Mouse (Mus musculus): ENCODE measurements around the gene Wdr76. TPM values are rescaled to one million over a fixed set of nuclear protein-coding genes. Genes with fewer than 3 reads are reported as not detected.

Wdr76 gene
- polyA plus RNA-seq, 1 experiment: 4.8 TPM

- Histone ChIP-seq H3K79me3 (ENCODE audit: low read depth) (no peaks in the 10 kb centered on the region), H3K36me3 (ENCODE audit: control insufficient read depth, insufficient read depth) (no peaks in the 10 kb centered on the region), H3K79me2 (ENCODE audit: control insufficient read depth, insufficient read depth) (no peaks in the 10 kb centered on the region), H3ac (ENCODE audit: control insufficient read depth, insufficient read length, low read depth) (peak overlapping the region; percentile 51), H3K27me3 (ENCODE audit: control insufficient read depth, insufficient read depth, insufficient read length) (no peaks in the 10 kb centered on the region), H3K4me3 (ENCODE audit: insufficient read depth, poor library complexity, severe bottlenecking) (no peak overlapping the region)
- TF ChIP-seq MYOD1 (IDR thresholded peaks at IDR 0.05; ENCODE audit: control insufficient read depth, insufficient read length, low read depth) (peak; percentile 12), MYOG (IDR thresholded peaks at IDR 0.05; ENCODE audit: control insufficient read depth, extremely low read depth, insufficient read length) (no peak)
Measured at GRCm38 (mm10) chr2:121587523-121588308, 81.2 kb downstream of the Wdr76 start.

- peak overlapping the region; percentile 26 for H3ac ChIP-seq (ENCODE audit: control insufficient read depth, insufficient read length, low read depth)
- no peaks in the 10 kb centered on the region for H3K79me2 ChIP-seq (ENCODE audit: control insufficient read depth, insufficient read depth)
- no peaks in the 10 kb centered on the region for H3K36me3 ChIP-seq (ENCODE audit: control insufficient read depth, insufficient read depth)
- H3K4me3 ChIP-seq (ENCODE audit: insufficient read depth, poor library complexity, severe bottlenecking): no peak overlapping the region
- no peaks in the 10 kb centered on the region for H3K79me3 ChIP-seq (ENCODE audit: low read depth)
- H3K27me3 ChIP-seq (ENCODE audit: control insufficient read depth, insufficient read depth, insufficient read length): no peaks in the 10 kb centered on the region
- TF ChIP-seq CEBPB (IDR thresholded peaks at IDR 0.05; ENCODE audit: low read depth) (no peak), MAX (IDR thresholded peaks at IDR 0.05) (no peak), USF1 (IDR thresholded peaks at IDR 0.05; ENCODE audit: low read depth) (no peak), CTCF (IDR thresholded peaks at IDR 0.05; ENCODE audit: control insufficient read depth, insufficient read depth, insufficient read length) (no peak), MYOG (IDR thresholded peaks at IDR 0.05; ENCODE audit: control insufficient read depth, extremely low read depth, insufficient read length) (no peak), MYOD1 (IDR thresholded peaks at IDR 0.05; ENCODE audit: control insufficient read depth, insufficient read length, low read depth) (no peak), FOSL1 (IDR thresholded peaks at IDR 0.05; ENCODE audit: insufficient read depth, low read length, poor library complexity, severe bottlenecking) (no peak)
Measured at GRCm38 (mm10) chr2:121588309-121588694, 81.8 kb downstream of the Wdr76 start.

DNA sequence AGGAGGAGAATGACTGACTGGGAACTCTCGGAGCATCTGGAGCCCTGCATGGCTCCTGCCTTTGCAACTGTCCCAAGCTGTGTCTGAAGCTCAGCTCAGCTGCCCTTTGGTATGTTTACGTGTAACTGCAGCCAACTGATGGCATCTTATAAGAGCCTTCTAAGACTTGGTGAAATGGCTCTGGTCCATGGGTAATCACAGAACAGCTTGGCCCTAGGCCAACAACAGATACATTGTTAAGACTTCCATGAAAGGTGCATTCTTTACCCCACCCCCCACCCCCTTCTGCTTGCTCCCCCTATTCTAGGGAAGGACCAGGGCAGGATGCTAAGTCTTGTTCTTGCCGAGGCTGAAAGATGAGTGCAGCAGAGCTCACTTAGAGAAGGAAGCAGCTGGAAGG, 87.6 kb downstream of the Wdr76 start:
- Histone ChIP-seq H3K36me3 (ENCODE audit: control insufficient read depth, insufficient read depth) (no peaks in the 10 kb centered on the region), H3ac (ENCODE audit: control insufficient read depth, insufficient read length, low read depth) (no peak overlapping the region), H3K79me2 (ENCODE audit: control insufficient read depth, insufficient read depth) (no peaks in the 10 kb centered on the region), H3K79me3 (ENCODE audit: low read depth) (no peaks in the 10 kb centered on the region), H3K27me3 (ENCODE audit: control insufficient read depth, insufficient read depth, insufficient read length) (no peaks in the 10 kb centered on the region), H3K4me3 (ENCODE audit: insufficient read depth, poor library complexity, severe bottlenecking) (no peak overlapping the region)
- TF ChIP-seq CEBPB (IDR thresholded peaks at IDR 0.05; ENCODE audit: low read depth) (no peak), MYOG (IDR thresholded peaks at IDR 0.05; ENCODE audit: control insufficient read depth, extremely low read depth, insufficient read length) (no peak), USF1 (IDR thresholded peaks at IDR 0.05; ENCODE audit: low read depth) (no peak), FOSL1 (IDR thresholded peaks at IDR 0.05; ENCODE audit: insufficient read depth, low read length, poor library complexity, severe bottlenecking) (no peak), MYOD1 (IDR thresholded peaks at IDR 0.05; ENCODE audit: control insufficient read depth, insufficient read length, low read depth) (no peak), MAX (IDR thresholded peaks at IDR 0.05) (no peak), CTCF (IDR thresholded peaks at IDR 0.05; ENCODE audit: control insufficient read depth, insufficient read depth, insufficient read length) (no peak)

Other genes with a start within 250 kb of the Wdr76 start
- 13.3 TPM for gene Trp53bp1, start 235.3 kb upstream of the Wdr76 start, polyA plus RNA-seq (2012; fragmentation: generic; extraction: Trizol)
- 23.9 TPM for gene Map1a, start 217.1 kb upstream of the Wdr76 start, polyA plus RNA-seq (2012; fragmentation: generic; extraction: Trizol)
- 5.8 TPM for gene Ppip5k1, start 151.3 kb upstream of the Wdr76 start, polyA plus RNA-seq (2012; fragmentation: generic; extraction: Trizol)
- gene Ckmt1, start 149.0 kb upstream of the Wdr76 start, polyA plus RNA-seq (2012; fragmentation: generic; extraction: Trizol): 0.23 TPM
- gene Strc, start 119.6 kb upstream of the Wdr76 start, polyA plus RNA-seq (2012; fragmentation: generic; extraction: Trizol): not detected
- gene Pdia3, start 92.9 kb upstream of the Wdr76 start, polyA plus RNA-seq (2012; fragmentation: generic; extraction: Trizol): 214 TPM
- gene Catsper2, start 92.9 kb upstream of the Wdr76 start, polyA plus RNA-seq (2012; fragmentation: generic; extraction: Trizol): 0.92 TPM
- 0.16 TPM for gene Ell3, start 62.4 kb upstream of the Wdr76 start, polyA plus RNA-seq (2012; fragmentation: generic; extraction: Trizol)
- gene Serf2, start 57.5 kb upstream of the Wdr76 start, polyA plus RNA-seq (2012; fragmentation: generic; extraction: Trizol): 714 TPM
- gene Hypk, start 53.4 kb upstream of the Wdr76 start, polyA plus RNA-seq (2012; fragmentation: generic; extraction: Trizol): 11.8 TPM
- gene Serinc4, start 49.9 kb upstream of the Wdr76 start, polyA plus RNA-seq (2012; fragmentation: generic; extraction: Trizol): 0.20 TPM
- 8.8 TPM for gene Mfap1b, start 32.7 kb upstream of the Wdr76 start, polyA plus RNA-seq (2012; fragmentation: generic; extraction: Trizol)
- 6.3 TPM for gene Mfap1a, start 58 bp upstream of the Wdr76 start, polyA plus RNA-seq (2012; fragmentation: generic; extraction: Trizol)